Mouse (Mus musculus) ES-E14 (cell line): ENCODE data around the gene Racgap1. TPM values are rescaled to one million over a fixed set of nuclear protein-coding genes. Genes with fewer than 3 reads are reported as not detected.

Source experiments
- DNase-seq: peaks from one replicate; pipeline ENCODE4 v3.0.0-alpha.2; 2013; ENCODE audit warnings: low read depth, low spot score
- H3K27ac ChIP-seq: 2 replicates; pipeline ENCODE4 v1.5.1; 2012; ENCODE audit warnings: low read depth, mild to moderate bottlenecking, low read length, moderate library complexity, mixed read lengths; ENCODE audit not compliant: poor library complexity, insufficient read depth, severe bottlenecking
- H3K36me3 ChIP-seq: 2 replicates; pipeline ENCODE4 v1.6.1; 2012; ENCODE audit warnings: mild to moderate bottlenecking, low read length, moderate library complexity, mixed read lengths; ENCODE audit not compliant: control insufficient read depth, poor library complexity, insufficient read depth, severe bottlenecking
- H3K4me1 ChIP-seq, 2 experiments: fragments of 150-350 bp in 1 of 2; sonication (generic) in 1 of 2; 2 replicates each; pipeline ENCODE4 v1.6.1; 2012; ENCODE audit warnings: low read length in 2 of 2, mild to moderate bottlenecking in 1 of 2, mixed read lengths in 1 of 2; ENCODE audit not compliant: control insufficient read depth in 2 of 2, insufficient read depth in 2 of 2, poor library complexity in 1 of 2
- H3K4me3 ChIP-seq, 2 experiments: fragments of 150-350 bp in 1 of 2; sonication (generic) in 1 of 2; 2 replicates each; pipeline ENCODE4 v1.5.1; 2012; ENCODE audit warnings: low read length in 2 of 2, low read depth in 1 of 2, mild to moderate bottlenecking in 1 of 2, mixed read lengths in 1 of 2; ENCODE audit not compliant: insufficient read depth in 1 of 2, poor library complexity in 1 of 2, severe bottlenecking in 1 of 2
- H3K9ac ChIP-seq: 2 replicates; pipeline ENCODE4 v1.6.1; 2012; ENCODE audit warnings: low read depth, mild to moderate bottlenecking, low read length, mixed read lengths; ENCODE audit not compliant: poor library complexity, insufficient read depth, severe bottlenecking
- H3K9me3 ChIP-seq: fragments of 150-350 bp; sonication (generic); 2 replicates; pipeline ENCODE4 v1.6.1; 2012; ENCODE audit warnings: low read depth, mild to moderate bottlenecking, low read length; ENCODE audit not compliant: control insufficient read depth, insufficient read depth
- CHD2 ChIP-seq: IDR thresholded peaks from 2 replicates; pipeline ENCODE4 v1.6.1; 2014; ENCODE audit warnings: mild to moderate bottlenecking, low read depth, low read length, inconsistent platforms
- HCFC1 ChIP-seq: IDR thresholded peaks from 2 replicates; pipeline ENCODE4 v1.6.1; 2012; ENCODE audit warnings: low read length, inconsistent platforms, borderline replicate concordance; ENCODE audit not compliant: insufficient read depth
- MAFK ChIP-seq: IDR thresholded peaks from 2 replicates; pipeline ENCODE4 v1.6.1; 2014; ENCODE audit warnings: mild to moderate bottlenecking, low read depth, low read length, inconsistent platforms; ENCODE audit not compliant: insufficient read depth
- ZC3H11A ChIP-seq: IDR thresholded peaks from 2 replicates; pipeline ENCODE4 v1.6.1; 2012; ENCODE audit warnings: low read depth, mild to moderate bottlenecking, inconsistent platforms, low read length, borderline replicate concordance
- ZNF384 ChIP-seq: IDR thresholded peaks from 2 replicates; pipeline ENCODE4 v1.6.1; 2012; ENCODE audit warnings: low read depth, low read length, inconsistent platforms
- in situ Hi-C, 2 experiments: fragments of 600-800 bp; cut with MboI; formaldehyde crosslinking; loops; one replicate each; pipeline ENCODE4 v1.15.1; 2025; ENCODE audit warnings: low sequenced_read_pairs in 2 of 2, inconsistent platforms in 1 of 2; ENCODE audit not compliant: unreplicated experiment in 2 of 2
- total RNA-seq: library from RNA; depleted of rRNA; stranded (reverse); fragments of 300-350 nt; gene quantifications from 2 replicates; pipeline ENCODE4 v1.2.3, GENCODE M21; 2012

Gene Racgap1
- total RNA-seq, 1 experiment = 127 TPM

GRCm38 (mm10) chr15:99600986-99601822 lies 50.3 kb downstream of the Racgap1 start, which contains the start of gene Aqp6:
Gene Aqp6 (plus strand): TSS chr15:99601400.
- Histone ChIP-seq H3K36me3 (no peaks in the 10 kb centered on the region), H3K4me1 (peaks cover 1 to 21% of the 10 kb centered on the region in 2 experiments; a peak in 2 of 4 replicates), H3K27ac (no peak within 1 kb of the TSS), H3K4me3 (peak within 1 kb of the TSS; percentile 38), H3K9me3 (no peaks in the 10 kb centered on the region), H3K9ac (peak within 1 kb of the TSS; percentile 31)
- in situ Hi-C loops = no loop called here
- TF ChIP-seq CHD2 (no peak), HCFC1 (no peak), ZC3H11A (no peak), MAFK (no peak), ZNF384 (no peak)
- DNase-seq = no peak

- in situ Hi-C loops = no loop called here
- no peak overlapping the region for H3K9ac ChIP-seq
- no peak overlapping the region for H3K27ac ChIP-seq
- DNase-seq = no peak
- no peaks in the 10 kb centered on the region for H3K9me3 ChIP-seq
- peaks cover 1 to 25% of the 10 kb centered on the region in 2 experiments; a peak in 2 of 4 replicates for H3K4me1 ChIP-seq
- no peak for TF ChIP-seq MAFK
- TF ChIP-seq ZC3H11A = no peak
- TF ChIP-seq CHD2 = no peak
- TF ChIP-seq HCFC1 = no peak
- TF ChIP-seq ZNF384 = no peak
- H3K4me3 ChIP-seq = no peak overlapping the region
- no peaks in the 10 kb centered on the region for H3K36me3 ChIP-seq
Observed at GRCm38 (mm10) chr15:99599245-99600070, 52.0 kb downstream of the Racgap1 start.

- Histone ChIP-seq H3K9me3 (no peaks in the 10 kb centered on the region), H3K36me3 (no peaks in the 10 kb centered on the region), H3K4me1 (peaks cover 0 to 23% of the 10 kb centered on the region in 2 experiments; a peak in 2 of 4 replicates), H3K27ac (no peak overlapping the region), H3K9ac (no peak overlapping the region), H3K4me3 (no peak overlapping the region)
- in situ Hi-C loops = no loop called here
- TF ChIP-seq CHD2 = no peak
- no peak for TF ChIP-seq HCFC1
- no peak for TF ChIP-seq ZC3H11A
- no peak for TF ChIP-seq MAFK
- no peak for TF ChIP-seq ZNF384
- no peak for DNase-seq
Observed at GRCm38 (mm10) chr15:99597596-99597995, 53.9 kb downstream of the Racgap1 start.

- Histone ChIP-seq H3K4me1 (peaks cover 0 to 17% of the 10 kb centered on the region in 2 experiments; a peak in 1 of 4 replicates), H3K27ac (peak overlapping the region; percentile 11; the same call in 1 of the 2 replicates), H3K9me3 (no peaks in the 10 kb centered on the region), H3K36me3 (no peaks in the 10 kb centered on the region), H3K4me3 (no peak overlapping the region), H3K9ac (no peak overlapping the region)
- no peak for DNase-seq
- TF ChIP-seq HCFC1 (no peak), CHD2 (no peak), ZC3H11A (no peak), MAFK (no peak), ZNF384 (no peak)
- in situ Hi-C loops = no loop called here
Observed at GRCm38 (mm10) chr15:99596841-99597240, 54.6 kb downstream of the Racgap1 start.
